Mouse (Mus musculus) myocyte (in vitro differentiated cells): ENCODE measurements at regions not wholly inside any gene's neighbourhood (a gene's known extent, or its start where the extent isn't known, plus 50 kb on each side); places are given as distances from the start of the nearest gene placed in this dataset.

Experiments
- CEBPB ChIP-seq: IDR thresholded peaks from 2 replicates; pipeline ENCODE4 v1.6.1; 2011; ENCODE audit warnings: mild to moderate bottlenecking, moderate library complexity; ENCODE audit not compliant: poor library complexity, insufficient read depth, severe bottlenecking
- E2F4 ChIP-seq: IDR thresholded peaks from one replicate; pipeline ENCODE4 v1.6.1; 2011; ENCODE audit warnings: mild to moderate bottlenecking, control low read depth, moderate library complexity; ENCODE audit not compliant: insufficient read depth
- MAX ChIP-seq: IDR thresholded peaks from one replicate; pipeline ENCODE4 v1.6.1; 2011; ENCODE audit warnings: low read depth, mild to moderate bottlenecking, control low read depth
- MYOD1 ChIP-seq, 3 experiments: IDR thresholded peaks; one replicate each; pipeline ENCODE4 v1.6.1; 2011; ENCODE audit warnings: control low read depth in 2 of 3, low read depth in 2 of 3, mild to moderate bottlenecking in 2 of 3, moderate library complexity in 1 of 3; ENCODE audit not compliant: insufficient read length in 2 of 3, control insufficient read depth in 1 of 3
- MYOG ChIP-seq, 3 experiments: IDR thresholded peaks; one replicate each; pipeline ENCODE4 v1.6.1; 2011; ENCODE audit warnings: control low read depth in 2 of 3, low read depth in 2 of 3, mild to moderate bottlenecking in 2 of 3; ENCODE audit not compliant: insufficient read length in 2 of 3, control insufficient read depth in 1 of 3, insufficient read depth in 1 of 3
- POLR2A ChIP-seq: IDR thresholded peaks from one replicate; pipeline ENCODE4 v1.6.1; 2011; ENCODE audit warnings: low read depth, mild to moderate bottlenecking, control low read depth, moderate library complexity; ENCODE audit not compliant: insufficient read length
- POLR2AphosphoS2 ChIP-seq: IDR thresholded peaks from one replicate; pipeline ENCODE4 v1.6.1; 2011; ENCODE audit warnings: low read depth, control low read depth; ENCODE audit not compliant: insufficient read length
- REST ChIP-seq: IDR thresholded peaks from one replicate; pipeline ENCODE4 v1.6.1; 2011; ENCODE audit warnings: mild to moderate bottlenecking, control low read depth, moderate library complexity; ENCODE audit not compliant: insufficient read depth, insufficient read length
- SRF ChIP-seq: IDR thresholded peaks from one replicate; pipeline ENCODE4 v1.6.1; 2011; ENCODE audit warnings: low read depth; ENCODE audit not compliant: control insufficient read depth, insufficient read length
- TCF12 ChIP-seq: IDR thresholded peaks from one replicate; pipeline ENCODE4 v1.6.1; 2011; ENCODE audit warnings: mild to moderate bottlenecking, control low read depth; ENCODE audit not compliant: poor library complexity, insufficient read depth, severe bottlenecking
- TCF3 ChIP-seq: IDR thresholded peaks from one replicate; pipeline ENCODE4 v1.6.1; 2011; ENCODE audit warnings: low read depth, control low read depth; ENCODE audit not compliant: insufficient read length
- USF1 ChIP-seq: IDR thresholded peaks from one replicate; pipeline ENCODE4 v1.6.1; 2011; ENCODE audit warnings: low read depth, mild to moderate bottlenecking, control low read depth, moderate library complexity

DNA sequence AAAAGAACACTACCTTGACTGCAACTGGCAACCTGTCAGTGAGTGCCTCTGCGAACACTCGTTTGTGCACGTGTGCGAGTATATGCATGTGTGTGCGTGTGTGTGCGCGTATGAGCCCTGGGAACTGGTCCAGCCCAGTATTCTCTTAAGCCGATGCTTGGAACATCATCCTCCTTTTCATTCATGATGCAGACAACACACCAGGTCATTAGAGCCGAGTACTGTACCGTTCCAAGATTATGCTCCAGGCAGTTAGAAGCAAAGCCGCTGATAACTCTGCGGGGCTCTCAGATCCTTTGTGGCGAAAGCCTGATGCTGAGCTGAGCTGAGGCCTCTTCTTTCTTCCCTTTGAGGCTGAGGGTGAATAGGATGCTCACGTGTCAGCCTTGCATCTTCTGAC, 61.8 kb upstream of the Gm21915 start:
- no peak for TF ChIP-seq POLR2A
- TF ChIP-seq E2F4 = no peak
- no peak for TF ChIP-seq MYOG (IDR thresholded peaks at IDR 0.05; ENCODE audit: control insufficient read depth in 1 of 3, insufficient read depth in 1 of 3, insufficient read length in 2 of 3, low read depth in 2 of 3)
- no peak for TF ChIP-seq TCF12
- no peak for TF ChIP-seq REST
- no peak for TF ChIP-seq MYOD1 (IDR thresholded peaks at IDR 0.05; ENCODE audit: control insufficient read depth in 1 of 3, insufficient read length in 2 of 3, low read depth in 2 of 3)
- TF ChIP-seq MAX = no peak
- TF ChIP-seq CEBPB = no peak
- TF ChIP-seq SRF = no peak
- TF ChIP-seq POLR2AphosphoS2 = no peak
- TF ChIP-seq TCF3 = no peak
- TF ChIP-seq USF1 = no peak
